Mouse (Mus musculus): ENCODE measurements around the gene Tifa. TPM values are rescaled to one million over a fixed set of nuclear protein-coding genes. Genes with fewer than 3 reads are reported as not detected.

Tifa gene
- polyA plus RNA-seq, 1 experiment from 2014 or later, result 4.3 TPM

GRCm38 (mm10) chr3:127756458-127756857, 33.1 kb upstream of the Tifa start:
- no peak overlapping the region for H3K4me3 ChIP-seq (ENCODE audit: low read depth, low read length)
- no peaks in the 10 kb centered on the region for H3K36me3 ChIP-seq (ENCODE audit: control insufficient read depth, insufficient read depth, low read length)
- peaks cover 93% of the 10 kb centered on the region for H3K27me3 ChIP-seq (ENCODE audit: control insufficient read depth, insufficient read depth, low read length)
- WGBS, result 85% methylated on average over 6 of the region's 6 CpGs
- no peaks in the 10 kb centered on the region for H3K9me3 ChIP-seq (ENCODE audit: control insufficient read depth, low read length)
- H3K9ac ChIP-seq (ENCODE audit: low read length), result no peak overlapping the region
- ATAC-seq (ENCODE audit: low FRiP score) (no peak), DNase-seq (ENCODE audit: low spot score, missing footprints) (no peak)
- peaks cover 5% of the 10 kb centered on the region; the same call in 1 of the 2 replicates for H3K4me1 ChIP-seq (ENCODE audit: control insufficient read depth, insufficient read depth, low read length)
- H3K4me2 ChIP-seq, result no peak overlapping the region
- H3K27ac ChIP-seq (ENCODE audit: low read depth, low read length), result no peak overlapping the region

- H3K36me3 ChIP-seq (ENCODE audit: control insufficient read depth, insufficient read depth, low read length), result no peaks in the 10 kb centered on the region
- ATAC-seq (ENCODE audit: low FRiP score), result no peak
- no peak overlapping the region for H3K4me2 ChIP-seq
- H3K9ac ChIP-seq (ENCODE audit: low read length), result no peak overlapping the region
- H3K4me1 ChIP-seq (ENCODE audit: control insufficient read depth, insufficient read depth, low read length), result peaks cover 5% of the 10 kb centered on the region; the same call in 1 of the 2 replicates
- H3K9me3 ChIP-seq (ENCODE audit: control insufficient read depth, low read length), result no peaks in the 10 kb centered on the region
- no peak for DNase-seq (ENCODE audit: low spot score, missing footprints)
- no peak overlapping the region for H3K27ac ChIP-seq (ENCODE audit: low read depth, low read length)
- peaks cover 94% of the 10 kb centered on the region for H3K27me3 ChIP-seq (ENCODE audit: control insufficient read depth, insufficient read depth, low read length)
- no peak overlapping the region for H3K4me3 ChIP-seq (ENCODE audit: low read depth, low read length)
These were observed 31.7 kb upstream of the Tifa start for GRCm38 (mm10) chr3:127757886-127758301.

DNA sequence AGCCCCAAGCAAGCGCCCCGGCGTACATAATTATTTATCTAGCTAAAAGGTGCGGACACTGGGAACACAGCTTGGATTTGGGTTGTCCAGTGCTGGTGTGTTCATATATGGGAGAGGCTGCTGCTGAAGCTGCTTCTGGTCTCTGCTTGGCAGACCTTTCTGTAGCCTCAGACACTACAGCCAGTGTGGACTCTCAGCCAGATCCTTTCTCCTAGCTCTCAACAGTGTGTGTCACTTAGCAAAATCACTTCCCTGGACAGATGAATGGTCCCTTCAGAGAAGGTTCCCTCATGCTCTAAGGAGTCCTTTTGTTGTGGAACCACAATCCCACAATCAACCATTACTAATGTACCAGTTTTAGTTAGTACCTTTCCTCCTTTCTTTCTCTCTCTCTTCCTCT, 30.8 kb upstream of the Tifa start:
- no peak overlapping the region for H3K27ac ChIP-seq (ENCODE audit: low read depth, low read length)

GRCm38 (mm10) chr3:127759212-127759611, 30.4 kb upstream of the Tifa start:
- Histone ChIP-seq H3K27me3 (ENCODE audit: control insufficient read depth, insufficient read depth, low read length) (peaks cover 86% of the 10 kb centered on the region), H3K4me1 (ENCODE audit: control insufficient read depth, insufficient read depth, low read length) (peaks cover 5% of the 10 kb centered on the region; the same call in 1 of the 2 replicates), H3K4me2 (no peak overlapping the region), H3K36me3 (ENCODE audit: control insufficient read depth, insufficient read depth, low read length) (no peaks in the 10 kb centered on the region), H3K4me3 (ENCODE audit: low read depth, low read length) (no peak overlapping the region), H3K9me3 (ENCODE audit: control insufficient read depth, low read length) (no peaks in the 10 kb centered on the region), H3K27ac (ENCODE audit: low read depth, low read length) (no peak overlapping the region), H3K9ac (ENCODE audit: low read length) (no peak overlapping the region)
- 16% methylated on average over 8 of the region's 8 CpGs for WGBS
- DNase-seq (ENCODE audit: low spot score, missing footprints), result peak; percentile 92
- no peak for ATAC-seq (ENCODE audit: low FRiP score)

More for the DNA sequence above, 30.8 kb upstream of the Tifa start:
- Histone ChIP-seq H3K4me3 (ENCODE audit: low read depth, low read length) (no peak overlapping the region), H3K36me3 (ENCODE audit: control insufficient read depth, insufficient read depth, low read length) (no peaks in the 10 kb centered on the region), H3K4me2 (no peak overlapping the region), H3K9me3 (ENCODE audit: control insufficient read depth, low read length) (no peaks in the 10 kb centered on the region), H3K4me1 (ENCODE audit: control insufficient read depth, insufficient read depth, low read length) (peaks cover 5% of the 10 kb centered on the region; the same call in 1 of the 2 replicates), H3K27me3 (ENCODE audit: control insufficient read depth, insufficient read depth, low read length) (peaks cover 88% of the 10 kb centered on the region), H3K9ac (ENCODE audit: low read length) (no peak overlapping the region)
- WGBS, result 44% methylated on average over 4 of the region's 4 CpGs
- peak; percentile 90 for DNase-seq (ENCODE audit: low spot score, missing footprints)
- peak; percentile 60 for ATAC-seq (ENCODE audit: low FRiP score)

DNA sequence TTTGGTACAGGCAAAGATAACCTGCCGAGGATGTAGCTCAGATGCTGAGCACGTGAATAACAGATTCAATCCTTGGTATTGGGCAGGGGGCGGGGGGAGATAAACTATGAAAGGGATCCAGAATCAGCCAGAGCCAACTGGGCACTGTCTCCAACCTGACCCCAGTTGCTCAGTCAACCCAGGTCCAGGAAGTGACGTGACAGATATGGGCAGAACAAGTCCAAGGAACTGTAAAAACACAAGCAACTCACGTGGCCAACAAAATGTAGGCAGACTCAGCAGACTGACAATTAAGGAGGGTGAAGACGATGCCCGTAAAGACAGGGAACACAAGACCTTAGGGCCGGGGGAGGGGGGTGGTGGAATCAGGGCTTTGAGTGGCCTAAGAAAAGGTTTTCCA, 27.2 kb upstream of the Tifa start:
- no peak for ATAC-seq (ENCODE audit: low FRiP score)
- no peaks in the 10 kb centered on the region for H3K9me3 ChIP-seq (ENCODE audit: control insufficient read depth, low read length)
- DNase-seq (ENCODE audit: low spot score, missing footprints), result no peak
- H3K27me3 ChIP-seq (ENCODE audit: control insufficient read depth, insufficient read depth, low read length), result peaks cover 60% of the 10 kb centered on the region
- no peak overlapping the region for H3K9ac ChIP-seq (ENCODE audit: low read length)
- no peaks in the 10 kb centered on the region for H3K36me3 ChIP-seq (ENCODE audit: control insufficient read depth, insufficient read depth, low read length)
- 71% methylated on average over 8 of the region's 8 CpGs for WGBS
- H3K4me1 ChIP-seq (ENCODE audit: control insufficient read depth, insufficient read depth, low read length), result peaks cover 5% of the 10 kb centered on the region; the same call in 1 of the 2 replicates
- H3K27ac ChIP-seq (ENCODE audit: low read depth, low read length), result no peak overlapping the region
- H3K4me2 ChIP-seq, result no peak overlapping the region
- H3K4me3 ChIP-seq (ENCODE audit: low read depth, low read length), result no peak overlapping the region

GRCm38 (mm10) chr3:127763076-127763612, 26.5 kb upstream of the Tifa start:
- peak; percentile 89 for DNase-seq (ENCODE audit: low spot score, missing footprints)
- Histone ChIP-seq H3K36me3 (ENCODE audit: control insufficient read depth, insufficient read depth, low read length) (no peaks in the 10 kb centered on the region), H3K4me2 (no peak overlapping the region), H3K4me1 (ENCODE audit: control insufficient read depth, insufficient read depth, low read length) (peaks cover 4% of the 10 kb centered on the region; the same call in 1 of the 2 replicates), H3K27ac (ENCODE audit: low read depth, low read length) (no peak overlapping the region), H3K4me3 (ENCODE audit: low read depth, low read length) (no peak overlapping the region), H3K9me3 (ENCODE audit: control insufficient read depth, low read length) (no peaks in the 10 kb centered on the region), H3K9ac (ENCODE audit: low read length) (no peak overlapping the region), H3K27me3 (ENCODE audit: control insufficient read depth, insufficient read depth, low read length) (peaks cover 53% of the 10 kb centered on the region)
- no peak for ATAC-seq (ENCODE audit: low FRiP score)
- 24% methylated on average over 7 of the region's 7 CpGs for WGBS

- H3K4me3 ChIP-seq (ENCODE audit: low read depth, low read length), result no peak overlapping the region
- H3K9me3 ChIP-seq (ENCODE audit: control insufficient read depth, low read length), result no peaks in the 10 kb centered on the region
- no peaks in the 10 kb centered on the region for H3K4me1 ChIP-seq (ENCODE audit: control insufficient read depth, insufficient read depth, low read length)
- DNase-seq (ENCODE audit: low spot score, missing footprints) (peak; percentile 74), ATAC-seq (ENCODE audit: low FRiP score) (no peak)
- no peak overlapping the region for H3K9ac ChIP-seq (ENCODE audit: low read length)
- 52% methylated on average over 5 of the region's 5 CpGs for WGBS
- H3K4me2 ChIP-seq, result no peak overlapping the region
- H3K27me3 ChIP-seq (ENCODE audit: control insufficient read depth, insufficient read depth, low read length), result peaks cover 40% of the 10 kb centered on the region
- H3K36me3 ChIP-seq (ENCODE audit: control insufficient read depth, insufficient read depth, low read length), result no peaks in the 10 kb centered on the region
- H3K27ac ChIP-seq (ENCODE audit: low read depth, low read length), result no peak overlapping the region
These were observed 25.1 kb upstream of the Tifa start for GRCm38 (mm10) chr3:127764541-127764940.

DNA sequence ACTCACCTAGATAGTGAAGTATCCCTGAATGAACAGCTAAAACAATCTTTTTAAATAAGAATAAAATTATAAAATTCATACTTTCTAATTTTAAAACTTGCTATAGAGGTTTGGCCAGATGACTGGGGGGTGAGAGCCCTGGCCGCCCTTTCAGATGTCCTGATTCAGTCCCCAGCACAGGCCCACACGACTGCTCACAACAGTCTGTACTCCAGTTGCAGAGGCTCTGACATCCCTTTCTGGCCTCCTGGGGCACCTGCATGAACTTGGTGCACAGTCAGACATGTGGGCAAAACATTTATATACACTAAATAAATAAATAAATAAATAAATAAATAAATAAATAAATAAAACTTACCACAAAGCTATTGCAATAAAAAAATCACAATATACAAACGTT, 23.6 kb upstream of the Tifa start:
- Histone ChIP-seq H3K4me1 (ENCODE audit: control insufficient read depth, insufficient read depth, low read length) (no peaks in the 10 kb centered on the region), H3K9me3 (ENCODE audit: control insufficient read depth, low read length) (no peaks in the 10 kb centered on the region), H3K4me3 (ENCODE audit: low read depth, low read length) (no peak overlapping the region), H3K27ac (ENCODE audit: low read depth, low read length) (no peak overlapping the region), H3K27me3 (ENCODE audit: control insufficient read depth, insufficient read depth, low read length) (peaks cover 28% of the 10 kb centered on the region), H3K36me3 (ENCODE audit: control insufficient read depth, insufficient read depth, low read length) (no peaks in the 10 kb centered on the region), H3K4me2 (no peak overlapping the region), H3K9ac (ENCODE audit: low read length) (no peak overlapping the region)
- WGBS, result 69% methylated on average over 3 of the region's 3 CpGs
- DNase-seq (ENCODE audit: low spot score, missing footprints), result peak; percentile 62
- ATAC-seq (ENCODE audit: low FRiP score), result no peak

- H3K9me3 ChIP-seq (ENCODE audit: control insufficient read depth, low read length), result no peaks in the 10 kb centered on the region
- H3K4me2 ChIP-seq, result no peak overlapping the region
- no peak overlapping the region for H3K9ac ChIP-seq (ENCODE audit: low read length)
- H3K27ac ChIP-seq (ENCODE audit: low read depth, low read length), result no peak overlapping the region
- no peak overlapping the region for H3K4me3 ChIP-seq (ENCODE audit: low read depth, low read length)
- WGBS, result 89% methylated on average over 11 of the region's 11 CpGs
- H3K27me3 ChIP-seq (ENCODE audit: control insufficient read depth, insufficient read depth, low read length), result peaks cover 6% of the 10 kb centered on the region; the same call in 1 of the 2 replicates
- no peaks in the 10 kb centered on the region for H3K36me3 ChIP-seq (ENCODE audit: control insufficient read depth, insufficient read depth, low read length)
- no peak for ATAC-seq (ENCODE audit: low FRiP score)
- H3K4me1 ChIP-seq (ENCODE audit: control insufficient read depth, insufficient read depth, low read length), result no peaks in the 10 kb centered on the region
- peak; percentile 44 for DNase-seq (ENCODE audit: low spot score, missing footprints)
These were observed 20.5 kb upstream of the Tifa start for GRCm38 (mm10) chr3:127769146-127769545.
